Comparison of ENCODE assay signal across 17 mouse cellular contexts in genomic region chr11:59421436-59421835, GRCm38 (mm10). TPM values are rescaled to one million over a fixed set of nuclear protein-coding genes. Genes with fewer than 3 reads are reported as not detected.
DNase-seq lines count a peak whose midpoint lies in the region; ATAC-seq and TF ChIP-seq lines count a peak whose summit lies in the region.
"Had no signal": no experiment of that assay in that cellular context is flagged by ENCODE, and none has a peak within 500 bp of the region (broad histone marks: within the 10 kb centered on the region; RNA-seq: fewer than 3 reads in every experiment).

No protein-coding gene starts in this region.

- no peak overlapping the region for H3K9ac ChIP-seq in heart, embryonic 15.5 days
- H3K9ac ChIP-seq: limb, embryonic 15.5 days had no signal

- H3K4me2 ChIP-seq in heart, embryonic 15.5 days, result no peak overlapping the region
- H3K4me2 ChIP-seq: limb, embryonic 15.5 days had no signal

- no peaks in the 10 kb centered on the region for H3K9me3 ChIP-seq in heart, embryonic 15.5 days (replicated peaks)
- H3K9me3 ChIP-seq in hindbrain, embryonic 10.5 days, result no peaks in the 10 kb centered on the region
- H3K9me3 ChIP-seq: limb, embryonic 15.5 days had no signal

- no peak for DNase-seq in heart, postnatal 4 days
- DNase-seq in lung, postnatal 36 days, result peak; percentile 32
- no peak for DNase-seq in lung, adult 2 months
- DNase-seq in natural killer cell, adult 2 months (ENCODE audit: low spot score in 2 of 2), result peak; percentile 49 to 72
- no peak for DNase-seq in layer of hippocampus, adult 11-12 months (ENCODE audit: low spot score)
- DNase-seq in hindbrain, embryonic 10.5 days (ENCODE audit: low spot score), result no peak
- DNase-seq: cerebellum, adult 18-20 months had no signal

- peaks cover 23% of the 10 kb centered on the region for H3K36me3 ChIP-seq in heart, embryonic 15.5 days
- peaks cover 92% of the 10 kb centered on the region for H3K36me3 ChIP-seq in hindbrain, embryonic 10.5 days

- H3K27ac ChIP-seq in heart, embryonic 15.5 days, result peak overlapping the region; percentile 5; the same call in 1 of the 2 replicates
- H3K27ac ChIP-seq in hindbrain, embryonic 10.5 days, result no peak overlapping the region
- H3K27ac ChIP-seq: limb, embryonic 15.5 days had no signal

- H3K4me1 ChIP-seq in heart, embryonic 15.5 days (replicated peaks), result peaks cover 15% of the 10 kb centered on the region
- peaks cover 2% of the 10 kb centered on the region; the same call in 1 of the 2 replicates for H3K4me1 ChIP-seq in lung, adult 2 months (ENCODE audit: control insufficient read depth, insufficient read depth, low read length)
- no peaks in the 10 kb centered on the region for H3K4me1 ChIP-seq in hindbrain, embryonic 10.5 days (replicated peaks)

- ATAC-seq in heart, embryonic 15.5 days (replicated peaks; ENCODE audit: insufficient number of reproducible peaks, insufficient read depth, low FRiP score, low read depth), result no peak
- peak; percentile 48 to 68 for ATAC-seq in hematopoietic stem cell, adult 5-6 weeks (replicated peaks in 1 of 2; ENCODE audit: insufficient read depth in 1 of 2, low FRiP score in 2 of 2, low TSS enrichment in 1 of 2, low read depth in 1 of 2, poor library complexity in 2 of 2, severe bottlenecking in 2 of 2)
- ATAC-seq: CD4-positive, CD25-positive, alpha-beta regulatory T cell, adult 4 months; forebrain, embryonic 16.5 days had no signal

- no peak for TF ChIP-seq CTCF in lung, adult 2 months (IDR thresholded peaks at IDR 0.05; ENCODE audit: insufficient read depth, low read length)

- WGBS in heart, embryonic 15.5 days, result 77% methylated on average over 8 of the region's 8 CpGs
- WGBS in lung, adult 2 months, result 50% methylated on average over 8 of the region's 8 CpGs
- 92% methylated on average over 8 of the region's 8 CpGs for WGBS in hindbrain, embryonic 10.5 days

- no peak for TF ChIP-seq POLR2A in lung, adult 2 months (IDR thresholded peaks at IDR 0.05; ENCODE audit: borderline replicate concordance, extremely low read depth, low read depth, low read length)

- H3K27me3 ChIP-seq in heart, embryonic 15.5 days, result no peaks in the 10 kb centered on the region
- H3K27me3 ChIP-seq in hindbrain, embryonic 10.5 days (ENCODE audit: insufficient read depth, poor library complexity, severe bottlenecking), result no peaks in the 10 kb centered on the region
- H3K27me3 ChIP-seq: limb, embryonic 15.5 days had no signal

- no peak overlapping the region for H3K4me3 ChIP-seq in heart, embryonic 15.5 days
- no peak overlapping the region for H3K4me3 ChIP-seq in lung, adult 2 months (replicated peaks; ENCODE audit: extremely low read depth, low read depth, low read length)
- no peak overlapping the region for H3K4me3 ChIP-seq in hindbrain, embryonic 10.5 days
- H3K4me3 ChIP-seq: limb, embryonic 15.5 days had no signal

RNA-seq across cellular contexts. Expression of gene Jmjd4, which starts 28.4 kb away (rescaled TPM):
- 8.8 and 11.4 TPM in 2 replicates for polyA plus RNA-seq in heart, embryonic 15.5 days (2015; fragmentation: Nextera tagmentation; extraction: Ambion mirVana)
- 10 to 100 TPM; 14.8 to 16.3 TPM for total RNA-seq in heart, postnatal 4 days (2021)
- 5.0 and 5.5 TPM in 2 replicates for polyA plus RNA-seq in lung, adult 2 months (2012; rRNA removed)
- 5.3 and 7.8 TPM in 2 replicates for total RNA-seq in hematopoietic stem cell, adult 5-6 weeks (2017)
- 13.4 and 16.1 TPM in 2 replicates for polyA plus RNA-seq in hindbrain, embryonic 10.5 days (2016; fragmentation: Nextera tagmentation; extraction: Ambion mirVana)

RNA-seq across cellular contexts. Expression of gene Snap47, which starts 29.6 kb away (rescaled TPM):
- polyA plus RNA-seq in heart, embryonic 15.5 days (2015; fragmentation: Nextera tagmentation; extraction: Ambion mirVana), result 81.0 and 88.9 TPM in 2 replicates
- 10 to 100 TPM; 40.8 to 45.5 TPM for total RNA-seq in heart, postnatal 4 days (2021)
- 36.8 and 49.7 TPM in 2 replicates for polyA plus RNA-seq in lung, adult 2 months (2012; rRNA removed)
- 9.7 and 16.4 TPM in 2 replicates for total RNA-seq in hematopoietic stem cell, adult 5-6 weeks (2017)
- 110 and 138 TPM in 2 replicates for polyA plus RNA-seq in hindbrain, embryonic 10.5 days (2016; fragmentation: Nextera tagmentation; extraction: Ambion mirVana)

RNA-seq across cellular contexts. Expression of gene Prss38, which starts 46.0 kb away (rescaled TPM):
- polyA plus RNA-seq in heart, embryonic 15.5 days (2015; fragmentation: Nextera tagmentation; extraction: Ambion mirVana), result not detected in 2 replicates
- total RNA-seq in heart, postnatal 4 days (2021), result not detected
- polyA plus RNA-seq in lung, adult 2 months (2012; rRNA removed), result not detected in 2 replicates
- total RNA-seq in hematopoietic stem cell, adult 5-6 weeks (2017), result not detected in 2 replicates
- not detected in 2 replicates for polyA plus RNA-seq in hindbrain, embryonic 10.5 days (2016; fragmentation: Nextera tagmentation; extraction: Ambion mirVana)
- total RNA-seq: gastrocnemius, adult 8-10 months; layer of hippocampus, adult 8-10 months had no signal
- polyA plus RNA-seq: CD4-positive, CD25-positive, alpha-beta regulatory T cell, adult 4 months; forebrain, embryonic 16.5 days; heart, embryonic 16.5 days; intestine, embryonic 14.5 days; spleen, adult 2 months had no signal

RNA-seq across cellular contexts. Expression of gene Zfp867, which starts 50.8 kb away (rescaled TPM):
- polyA plus RNA-seq in heart, embryonic 15.5 days (2015; fragmentation: Nextera tagmentation; extraction: Ambion mirVana), result 5.9 and 6.9 TPM in 2 replicates
- 1 to 10 TPM; 6.1 to 6.2 TPM for total RNA-seq in heart, postnatal 4 days (2021)
- polyA plus RNA-seq in lung, adult 2 months (2012; rRNA removed), result 0.45 and 0.97 TPM in 2 replicates
- total RNA-seq in hematopoietic stem cell, adult 5-6 weeks (2017), result 5.9 and 7.9 TPM in 2 replicates
- 8.0 and 9.1 TPM in 2 replicates for polyA plus RNA-seq in hindbrain, embryonic 10.5 days (2016; fragmentation: Nextera tagmentation; extraction: Ambion mirVana)

Comparison
In these comparisons a context has a peak if more than half of its experiments do, and no peak if none do; other contexts are left out.
1. DNase-seq: peak in lung, postnatal 36 days (single experiment) and natural killer cell, adult 2 months (2 of 2); none in heart, postnatal 4 days (single experiment), lung, adult 2 months (single experiment), layer of hippocampus, adult 11-12 months (single experiment) and hindbrain, embryonic 10.5 days (single experiment).